Mouse (Mus musculus): ENCODE data around the gene Btbd1. TPM values are rescaled to one million over a fixed set of nuclear protein-coding genes. Genes with fewer than 3 reads are reported as not detected.
A peak's percentile ranks its signal among the peaks of the same experiment; 100 is the strongest.

The Btbd1 gene
- total and polyA plus RNA-seq, 2 experiments, result 12.5 to 31.7 TPM

DNA sequence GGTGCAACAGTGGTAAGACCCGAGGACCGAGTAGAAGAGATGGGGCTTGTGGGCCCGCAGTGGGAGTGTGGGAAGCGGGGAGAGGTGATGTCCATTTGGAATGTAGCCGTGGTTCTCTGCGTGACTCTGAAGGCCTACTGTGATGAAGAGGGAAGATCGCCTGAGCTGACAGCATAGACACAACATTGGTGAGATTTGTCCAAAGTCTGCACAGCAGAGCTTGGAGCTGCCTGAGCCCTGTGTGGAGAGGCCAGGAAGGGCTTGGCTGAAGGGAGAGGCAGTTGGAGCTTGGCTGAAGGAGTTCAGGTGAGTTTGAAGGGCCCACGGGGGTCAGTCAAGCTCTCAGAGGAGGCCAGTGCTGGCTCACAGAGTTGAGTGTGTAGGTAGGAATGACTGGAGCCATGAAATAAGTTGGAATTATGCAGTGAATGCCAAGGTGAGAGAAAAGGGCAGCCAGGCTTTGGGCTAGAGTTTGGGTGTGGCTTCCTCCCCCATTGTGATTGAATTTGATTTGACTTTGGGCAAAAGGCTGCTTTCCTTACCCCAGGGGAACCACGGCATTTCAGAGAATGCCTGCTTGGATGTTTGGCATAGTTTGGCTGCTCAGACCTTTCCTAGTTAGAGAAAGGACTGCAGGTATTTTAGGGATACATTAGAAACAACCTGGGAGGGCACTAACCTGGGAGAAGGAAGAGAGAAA, 38.1 kb upstream of the Btbd1 start:
- no peaks in the 10 kb centered on the region for H3K4me1 ChIP-seq (ENCODE audit: control insufficient read depth, insufficient read depth, low read length)
- H3K79me2 ChIP-seq (ENCODE audit: control insufficient read depth, insufficient read depth, low read length), result no peaks in the 10 kb centered on the region
- no peaks in the 10 kb centered on the region for H3K36me3 ChIP-seq (ENCODE audit: control insufficient read depth, insufficient read depth, low read length)
- no peak overlapping the region for H3K4me3 ChIP-seq (ENCODE audit: insufficient read depth, low read depth, low read length)
- TF ChIP-seq CTCF (IDR thresholded peaks at IDR 0.05; ENCODE audit: low read depth, low read length), result no peak
- no peak for TF ChIP-seq POLR2A (IDR thresholded peaks at IDR 0.05; ENCODE audit: extremely low read depth, insufficient read depth, low read length)
- DNase-seq (ENCODE audit: extremely low read depth, low read depth, low spot score), result no peak
- H3K9ac ChIP-seq (ENCODE audit: low read depth, low read length), result no peak overlapping the region
- no peaks in the 10 kb centered on the region for H3K27me3 ChIP-seq (ENCODE audit: control insufficient read depth, insufficient read depth, low read length)
- no peak overlapping the region for H3K27ac ChIP-seq (replicated peaks; ENCODE audit: insufficient read depth, low read depth, low read length)
- WGBS, result 84% methylated on average over 9 of the region's 9 CpGs

DNA sequence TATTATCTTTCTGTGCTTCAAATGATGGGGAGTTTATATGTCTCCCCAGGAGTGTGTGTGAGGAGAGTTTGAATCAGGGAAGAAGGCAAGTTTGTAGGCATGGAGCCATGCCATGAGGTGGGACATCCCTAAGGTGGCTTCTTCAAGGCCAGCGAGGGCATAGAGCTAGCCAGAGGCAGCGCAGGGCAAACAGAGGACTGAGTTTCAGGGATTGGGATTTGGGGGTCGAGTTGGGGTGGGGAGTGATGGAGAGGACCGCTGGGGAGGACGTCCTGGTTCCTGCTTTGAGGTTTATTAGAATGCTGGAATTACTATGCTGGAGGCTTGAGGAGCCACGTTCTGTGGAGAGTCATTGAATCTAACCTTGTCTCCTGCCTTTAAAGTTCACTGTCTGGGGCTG, 36.7 kb upstream of the Btbd1 start:
- Histone ChIP-seq H3K36me3 (ENCODE audit: control insufficient read depth, insufficient read depth, low read length) (no peaks in the 10 kb centered on the region), H3K9ac (ENCODE audit: low read depth, low read length) (no peak overlapping the region), H3K4me3 (ENCODE audit: insufficient read depth, low read depth, low read length) (no peak overlapping the region), H3K27ac (replicated peaks; ENCODE audit: insufficient read depth, low read depth, low read length) (no peak overlapping the region), H3K27me3 (ENCODE audit: control insufficient read depth, insufficient read depth, low read length) (no peaks in the 10 kb centered on the region), H3K79me2 (ENCODE audit: control insufficient read depth, insufficient read depth, low read length) (no peaks in the 10 kb centered on the region), H3K4me1 (ENCODE audit: control insufficient read depth, insufficient read depth, low read length) (no peaks in the 10 kb centered on the region)
- WGBS, result 91% methylated on average over 6 of the region's 6 CpGs
- no peak for TF ChIP-seq POLR2A (IDR thresholded peaks at IDR 0.05; ENCODE audit: extremely low read depth, insufficient read depth, low read length)
- TF ChIP-seq CTCF (IDR thresholded peaks at IDR 0.05; ENCODE audit: low read depth, low read length), result no peak
- no peak for DNase-seq (ENCODE audit: extremely low read depth, low read depth, low spot score)

DNA sequence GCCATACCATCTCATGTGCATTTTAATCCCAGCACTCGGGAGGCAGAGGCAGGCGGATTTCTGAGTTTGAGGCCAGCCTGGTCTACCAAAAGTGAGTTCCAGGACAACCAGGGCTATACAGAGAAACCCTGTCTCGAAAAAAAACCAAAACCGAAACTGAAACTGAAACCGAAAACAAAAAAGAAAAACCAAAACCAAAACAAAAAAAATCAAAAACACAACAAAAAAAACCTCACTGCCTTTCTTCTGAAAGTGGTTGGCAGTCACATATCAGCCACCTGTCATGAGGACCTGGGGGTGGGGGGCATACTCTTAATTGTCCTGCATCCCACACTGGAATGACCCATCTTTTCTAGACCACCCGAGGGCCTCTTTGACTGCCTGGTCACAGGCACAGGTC, 35.3 kb upstream of the Btbd1 start:
- Histone ChIP-seq H3K4me1 (ENCODE audit: control insufficient read depth, insufficient read depth, low read length) (no peaks in the 10 kb centered on the region), H3K27me3 (ENCODE audit: control insufficient read depth, insufficient read depth, low read length) (no peaks in the 10 kb centered on the region; the same call in 1 of the 2 replicates), H3K36me3 (ENCODE audit: control insufficient read depth, insufficient read depth, low read length) (no peaks in the 10 kb centered on the region), H3K4me3 (ENCODE audit: insufficient read depth, low read depth, low read length) (no peak overlapping the region), H3K79me2 (ENCODE audit: control insufficient read depth, insufficient read depth, low read length) (no peaks in the 10 kb centered on the region), H3K27ac (replicated peaks; ENCODE audit: insufficient read depth, low read depth, low read length) (no peak overlapping the region), H3K9ac (ENCODE audit: low read depth, low read length) (no peak overlapping the region)
- TF ChIP-seq POLR2A (IDR thresholded peaks at IDR 0.05; ENCODE audit: extremely low read depth, insufficient read depth, low read length) (no peak), CTCF (IDR thresholded peaks at IDR 0.05; ENCODE audit: low read depth, low read length) (no peak)
- DNase-seq (ENCODE audit: extremely low read depth, low read depth, low spot score), result no peak
- 83% methylated on average over 6 of the region's 6 CpGs for WGBS

DNA sequence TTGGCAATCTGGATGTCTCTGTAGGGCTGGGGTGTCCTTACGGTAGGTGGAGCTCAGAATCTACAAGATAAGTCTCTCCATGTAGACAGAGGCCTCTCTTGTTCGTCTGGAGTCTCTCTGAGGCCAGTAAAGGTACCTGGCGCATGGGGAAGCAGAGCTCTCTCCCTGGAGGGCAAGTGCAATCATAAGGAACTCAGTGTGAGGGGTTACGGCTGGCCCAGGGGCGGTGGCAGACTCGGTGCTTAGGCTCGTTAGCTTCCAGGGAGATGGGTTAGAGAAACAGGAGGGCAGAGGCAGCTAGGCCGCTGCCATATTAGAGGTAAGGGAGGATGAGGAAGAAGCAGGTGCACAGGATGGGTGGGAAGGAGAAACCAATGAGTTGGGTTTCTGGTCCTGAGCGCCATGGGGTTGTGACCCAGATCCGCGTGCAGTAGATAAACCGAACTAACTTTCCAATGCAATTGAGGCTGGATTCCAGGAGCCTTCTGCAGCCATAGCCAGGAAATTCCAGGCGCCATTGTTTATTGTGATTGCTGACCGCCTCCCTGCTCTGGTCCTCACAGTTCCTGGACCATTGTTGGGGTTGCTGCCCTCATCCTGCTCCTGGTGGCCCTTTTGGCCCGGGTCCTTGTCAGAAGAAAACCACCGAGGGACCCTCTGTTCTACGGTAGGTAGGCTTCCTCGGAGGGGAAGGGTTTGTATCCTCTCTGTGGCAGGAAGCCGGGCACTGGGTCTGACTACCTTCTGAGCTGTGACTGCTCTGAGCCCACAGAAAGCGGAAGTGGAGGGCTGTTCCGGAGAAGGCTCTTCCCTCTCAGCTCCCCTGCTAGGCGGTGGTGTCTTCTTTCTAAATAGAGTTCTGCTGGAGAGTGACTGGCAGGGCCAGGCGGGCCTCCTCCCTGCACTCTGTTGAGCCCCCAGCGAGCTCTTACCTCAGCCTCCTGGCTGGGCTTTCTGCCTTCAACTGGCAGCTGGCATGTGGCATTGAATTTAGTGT, 33.7 kb upstream of the Btbd1 start:
- peak; percentile 21 for DNase-seq (ENCODE audit: extremely low read depth, low read depth, low spot score)
- no peak for TF ChIP-seq POLR2A (IDR thresholded peaks at IDR 0.05; ENCODE audit: extremely low read depth, insufficient read depth, low read length)
- no peak for TF ChIP-seq CTCF (IDR thresholded peaks at IDR 0.05; ENCODE audit: low read depth, low read length)
- H3K79me2 ChIP-seq (ENCODE audit: control insufficient read depth, insufficient read depth, low read length), result no peaks in the 10 kb centered on the region
- 68% methylated on average over 24 of the region's 24 CpGs for WGBS
- H3K9ac ChIP-seq (ENCODE audit: low read depth, low read length), result peak overlapping the region; percentile 29; the same call in 1 of the 2 replicates
- peak overlapping the region; percentile 27 for H3K27ac ChIP-seq (replicated peaks; ENCODE audit: insufficient read depth, low read depth, low read length)
- H3K36me3 ChIP-seq (ENCODE audit: control insufficient read depth, insufficient read depth, low read length), result no peaks in the 10 kb centered on the region
- no peak overlapping the region for H3K4me3 ChIP-seq (ENCODE audit: insufficient read depth, low read depth, low read length)
- no peaks in the 10 kb centered on the region for H3K4me1 ChIP-seq (ENCODE audit: control insufficient read depth, insufficient read depth, low read length)
- peaks cover 6% of the 10 kb centered on the region; the same call in 1 of the 2 replicates for H3K27me3 ChIP-seq (ENCODE audit: control insufficient read depth, insufficient read depth, low read length)

DNA sequence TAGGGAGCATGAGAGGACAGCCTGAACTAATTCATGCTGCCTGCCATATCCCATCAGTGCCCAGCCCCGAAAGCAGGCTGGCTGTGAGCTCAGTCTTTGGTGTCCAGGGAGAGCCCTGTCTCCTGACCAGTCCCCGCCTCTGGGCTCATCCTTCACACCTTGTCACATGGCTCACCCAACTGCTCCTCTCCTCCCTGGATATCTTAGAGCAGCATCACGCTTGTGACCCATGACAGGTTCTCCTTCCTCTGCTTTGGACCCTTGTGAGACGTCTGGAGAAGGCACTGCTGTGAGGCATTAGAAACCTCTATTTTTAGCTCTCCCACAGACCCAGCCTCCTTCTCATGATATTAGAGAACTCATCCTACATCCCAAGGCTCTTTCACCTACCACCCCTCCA, 32.7 kb upstream of the Btbd1 start:
- DNase-seq (ENCODE audit: extremely low read depth, low read depth, low spot score), result no peak
- no peaks in the 10 kb centered on the region for H3K79me2 ChIP-seq (ENCODE audit: control insufficient read depth, insufficient read depth, low read length)
- TF ChIP-seq CTCF (IDR thresholded peaks at IDR 0.05; ENCODE audit: low read depth, low read length) (no peak), POLR2A (IDR thresholded peaks at IDR 0.05; ENCODE audit: extremely low read depth, insufficient read depth, low read length) (no peak)
- H3K27me3 ChIP-seq (ENCODE audit: control insufficient read depth, insufficient read depth, low read length), result peaks cover 6% of the 10 kb centered on the region; the same call in 1 of the 2 replicates
- no peaks in the 10 kb centered on the region for H3K36me3 ChIP-seq (ENCODE audit: control insufficient read depth, insufficient read depth, low read length)
- 69% methylated on average over 4 of the region's 4 CpGs for WGBS
- no peak overlapping the region for H3K27ac ChIP-seq (replicated peaks; ENCODE audit: insufficient read depth, low read depth, low read length)
- H3K4me1 ChIP-seq (ENCODE audit: control insufficient read depth, insufficient read depth, low read length), result no peaks in the 10 kb centered on the region
- H3K4me3 ChIP-seq (ENCODE audit: insufficient read depth, low read depth, low read length), result no peak overlapping the region
- no peak overlapping the region for H3K9ac ChIP-seq (ENCODE audit: low read depth, low read length)

Measured in liver, adult 2 months (tissue).